Mouse (Mus musculus) Patski (cell line): ENCODE results near the gene Nhej1. TPM values are rescaled to one million over a fixed set of nuclear protein-coding genes. Genes with fewer than 3 reads are reported as not detected.

Experiments
- ATAC-seq: fragments of 100-300 bp; one replicate; pipeline ENCODE4 v1.8.0; 2021
- CTCF ChIA-PET: fragments of 350-600 bp; sonication (Branson Sonifier 250); formaldehyde crosslinking; loops from one replicate; lab custom pipeline; 2022; ENCODE audit warnings: inconsistent platforms; lab: Charles Lee
- POLR2A ChIA-PET: fragments of 350-600 bp; sonication (Branson Sonifier 250); formaldehyde crosslinking; loops from one replicate; lab custom pipeline; 2022; ENCODE audit warnings: antibody characterized with exemption, inconsistent platforms; lab: Charles Lee
- DNase-seq: peaks from one replicate; pipeline ENCODE4 v3.0.0-alpha.2; 2011; ENCODE audit warnings: low read depth, low spot score
- H3K27me3 ChIP-seq: fragments of 371-371 bp; one replicate; pipeline ENCODE4 v1.5.1; 2021
- CTCF ChIP-seq: fragments of 100-300 bp; IDR thresholded peaks from one replicate; pipeline ENCODE4 v1.5.1; 2021
- in situ Hi-C: fragments of 300-500 bp; cut with MboI; formaldehyde crosslinking; loops from 3 replicates; pipeline ENCODE4 v1.11.1; 2018; ENCODE audit warnings: low pct_unique_long_range_greater_than_20kb, mixed read lengths
- polyA plus RNA-seq: library from polyadenylated mRNA; unstranded; gene quantifications from one replicate; pipeline ENCODE4 v1.2.3, GENCODE M21; 2021

Gene Nhej1
- polyA plus RNA-seq, 1 experiment from 2014 or later: 7.0 TPM

DNA sequence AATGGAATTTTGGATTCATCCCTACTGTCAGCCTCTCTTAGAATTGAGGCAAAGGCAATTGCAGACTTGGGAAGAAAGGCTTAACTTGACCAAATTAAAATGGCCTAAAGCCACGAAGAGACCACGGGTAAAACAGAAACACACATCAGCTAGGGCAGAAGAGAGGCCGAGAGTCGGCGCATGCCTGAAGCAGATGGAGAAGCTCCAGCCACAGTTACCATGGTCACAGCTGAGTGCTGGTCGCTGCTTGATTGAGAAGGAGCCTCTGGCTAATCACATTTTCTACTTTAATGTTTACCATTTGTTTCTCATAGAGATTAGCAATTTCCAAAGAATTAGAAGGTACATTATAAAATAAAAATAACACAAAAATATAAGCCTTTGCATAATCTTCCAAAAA, 123.8 kb downstream of the Nhej1 start:
- no peak for DNase-seq
- CTCF ChIA-PET: interaction anchor here (0.9 kb wide), 1 partner anchor 8 kb away, joined by 3 read pairs; no protein-coding TSS in a partner anchor
- in situ Hi-C loops: no loop called here
- H3K27me3 ChIP-seq: no peaks in the 10 kb centered on the region
- POLR2A ChIA-PET: no interaction called here
- TF ChIP-seq CTCF: no peak
- ATAC-seq: no peak

DNA sequence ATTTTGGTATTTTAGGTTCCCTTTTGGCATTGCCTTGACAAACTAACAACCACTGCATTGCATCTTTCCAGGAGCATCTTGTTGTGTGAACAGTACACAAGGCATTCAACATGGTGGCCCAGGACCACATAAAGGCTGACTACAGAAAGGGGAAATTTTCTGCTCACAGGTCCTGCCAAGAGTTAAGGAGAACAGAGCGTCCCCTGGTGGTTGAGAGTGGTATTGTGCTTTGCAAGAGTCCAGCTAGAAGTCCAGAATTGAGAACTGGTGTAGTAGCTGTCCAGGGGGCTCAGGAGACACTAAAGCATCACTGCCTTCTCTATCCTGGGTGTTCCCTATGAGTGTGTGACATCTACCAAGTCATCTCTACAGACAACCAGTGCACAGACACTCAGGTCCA, 124.5 kb downstream of the Nhej1 start:
- ChIA-PET CTCF (interaction anchor here (0.9 kb wide), 1 partner anchor 9 kb away, joined by 3 read pairs; no protein-coding TSS in a partner anchor), POLR2A (no interaction called here)
- no peaks in the 10 kb centered on the region for H3K27me3 ChIP-seq
- TF ChIP-seq CTCF: peak; percentile 83
- no peak for ATAC-seq
- no peak for DNase-seq
- in situ Hi-C loops: no loop called here

DNA sequence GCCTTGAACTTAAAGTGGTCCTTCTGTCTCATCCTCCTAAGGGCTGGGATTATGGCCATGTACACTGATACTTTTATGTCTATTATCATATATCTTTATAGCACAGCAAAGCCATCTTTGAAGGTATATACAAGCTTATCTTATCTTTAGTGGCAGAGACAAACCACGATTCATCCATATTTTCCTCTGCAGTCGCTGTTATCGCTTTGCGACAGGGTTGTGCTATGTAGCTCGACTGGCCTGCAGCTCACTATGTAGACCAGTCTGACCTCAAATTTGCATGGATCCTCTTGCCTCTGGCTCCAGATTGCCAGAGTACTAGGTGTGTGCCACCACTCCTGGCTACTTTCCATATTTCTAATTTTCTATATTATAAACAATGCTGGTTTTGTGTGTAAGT, 125.8 kb downstream of the Nhej1 start:
- DNase-seq (no peak), ATAC-seq (no peak)
- ChIA-PET CTCF (no interaction called here), POLR2A (no interaction called here)
- H3K27me3 ChIP-seq: no peaks in the 10 kb centered on the region
- in situ Hi-C loops: no loop called here
- no peak for TF ChIP-seq CTCF

DNA sequence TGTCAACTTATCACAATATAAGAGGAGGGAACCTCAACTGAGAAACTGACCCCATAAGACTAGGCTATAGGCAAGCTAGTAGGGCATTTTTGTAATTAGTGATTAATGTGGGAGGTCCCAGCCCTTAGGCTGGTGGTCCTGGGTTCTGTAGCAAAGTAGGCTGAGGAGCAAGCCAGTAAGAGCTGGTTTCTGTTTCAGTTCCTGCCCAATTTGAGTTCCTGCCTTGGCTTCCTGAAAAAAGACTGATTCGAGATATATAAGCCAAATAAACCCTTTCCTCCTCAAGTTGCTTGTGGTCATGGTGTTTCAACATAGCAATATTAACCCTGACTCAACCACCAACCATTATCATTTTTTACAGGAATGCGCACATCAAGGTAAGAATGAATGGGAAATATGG, 127.8 kb downstream of the Nhej1 start:
- POLR2A ChIA-PET: no interaction called here
- no peak for TF ChIP-seq CTCF
- H3K27me3 ChIP-seq: no peaks in the 10 kb centered on the region
- DNase-seq (no peak), ATAC-seq (no peak)
- in situ Hi-C loops: no loop called here
- CTCF ChIA-PET: interaction anchor here (0.9 to 1.4 kb wide), 4 partner anchors 11 to 30 kb away, joined by 3 to 4 read pairs (median 4); no protein-coding TSS in a partner anchor

GRCm38 (mm10) chr1:74977001-74977400, 148.0 kb downstream of the Nhej1 start:
- DNase-seq (no peak), ATAC-seq (no peak)
- no peaks in the 10 kb centered on the region for H3K27me3 ChIP-seq
- in situ Hi-C loops: no loop called here
- TF ChIP-seq CTCF: no peak
- POLR2A ChIA-PET: interaction anchor here (0.7 kb wide), 1 partner anchor 73 kb away, joined by 3 read pairs; no protein-coding TSS in a partner anchor
- CTCF ChIA-PET: no interaction called here

DNA sequence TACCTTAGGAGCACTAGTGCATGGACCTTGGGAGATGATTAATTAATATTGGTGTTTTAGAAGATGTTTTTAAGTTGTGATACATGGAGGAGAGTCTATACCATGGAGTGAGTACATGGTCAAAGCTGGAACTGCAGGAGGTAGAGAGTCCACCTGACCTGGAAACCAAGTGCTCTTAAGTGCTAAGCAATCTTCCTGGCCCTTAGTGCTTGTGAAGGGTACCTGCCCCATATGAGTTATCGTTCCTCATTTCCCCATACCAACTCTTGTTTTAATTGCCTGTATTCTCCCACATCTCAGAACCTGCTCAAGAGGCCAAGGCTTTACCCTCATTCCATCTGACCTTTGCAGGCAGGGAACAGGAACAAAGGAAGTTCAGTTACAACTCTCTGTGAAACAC, 149.1 kb downstream of the Nhej1 start:
- CTCF ChIA-PET: interaction anchor here (1.2 to 1.6 kb wide), 2 partner anchors 11 to 40 kb away, joined by 4 read pairs; no protein-coding TSS in a partner anchor
- no peak for TF ChIP-seq CTCF
- no peak for DNase-seq
- in situ Hi-C loops: no loop called here
- POLR2A ChIA-PET: no interaction called here
- no peak for ATAC-seq
- H3K27me3 ChIP-seq: no peaks in the 10 kb centered on the region

GRCm38 (mm10) chr1:74973590-74973989, 151.4 kb downstream of the Nhej1 start:
- no peak for TF ChIP-seq CTCF
- no peak for DNase-seq
- no peaks in the 10 kb centered on the region for H3K27me3 ChIP-seq
- POLR2A ChIA-PET: interaction anchor here (0.6 kb wide), 2 partner anchors 36 to 39 kb away, joined by 3 to 5 read pairs; no protein-coding TSS in a partner anchor
- no peak for ATAC-seq
- in situ Hi-C loops: no loop called here
- CTCF ChIA-PET: interaction anchor here (0.9 to 1.5 kb wide), 3 partner anchors 9 to 76 kb away, joined by 3 to 5 read pairs (median 3); no protein-coding TSS in a partner anchor

DNA sequence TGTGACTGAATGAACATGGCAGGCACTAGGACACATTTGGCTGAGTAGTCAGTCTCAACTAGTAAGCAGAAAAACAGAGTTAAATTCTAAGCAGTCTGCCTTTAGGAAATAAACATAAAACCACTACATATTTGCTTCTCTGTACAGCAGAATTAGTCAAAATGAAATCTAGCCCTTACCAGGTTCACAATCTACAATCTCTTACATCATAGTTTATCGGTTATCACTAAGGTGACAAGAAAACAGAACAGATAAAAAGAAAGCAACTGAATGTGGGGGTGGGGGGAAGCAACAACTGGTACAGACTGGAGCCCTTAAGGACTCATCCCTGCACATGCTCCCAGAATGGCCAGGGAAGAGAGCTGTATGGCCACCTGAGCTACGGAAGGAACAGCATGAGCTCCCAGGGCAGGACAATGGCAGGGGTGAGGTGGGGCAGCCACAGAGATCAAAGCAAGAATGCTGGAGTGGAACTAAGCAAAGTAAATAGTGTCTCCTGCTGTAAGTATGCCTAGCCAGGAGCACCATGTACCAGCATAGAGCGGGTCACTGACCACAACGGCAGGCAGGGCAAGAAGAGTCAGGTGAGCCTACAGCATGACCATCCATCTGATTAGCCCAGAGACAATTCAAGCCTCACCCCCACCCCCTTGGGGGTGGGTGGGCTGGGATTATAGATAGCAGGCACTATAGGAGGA, 153.5 kb downstream of the Nhej1 start:
- ATAC-seq: no peak
- TF ChIP-seq CTCF: no peak
- in situ Hi-C loops: no loop called here
- H3K27me3 ChIP-seq: no peaks in the 10 kb centered on the region
- CTCF ChIA-PET: no interaction called here
- POLR2A ChIA-PET: no interaction called here
- no peak for DNase-seq

DNA sequence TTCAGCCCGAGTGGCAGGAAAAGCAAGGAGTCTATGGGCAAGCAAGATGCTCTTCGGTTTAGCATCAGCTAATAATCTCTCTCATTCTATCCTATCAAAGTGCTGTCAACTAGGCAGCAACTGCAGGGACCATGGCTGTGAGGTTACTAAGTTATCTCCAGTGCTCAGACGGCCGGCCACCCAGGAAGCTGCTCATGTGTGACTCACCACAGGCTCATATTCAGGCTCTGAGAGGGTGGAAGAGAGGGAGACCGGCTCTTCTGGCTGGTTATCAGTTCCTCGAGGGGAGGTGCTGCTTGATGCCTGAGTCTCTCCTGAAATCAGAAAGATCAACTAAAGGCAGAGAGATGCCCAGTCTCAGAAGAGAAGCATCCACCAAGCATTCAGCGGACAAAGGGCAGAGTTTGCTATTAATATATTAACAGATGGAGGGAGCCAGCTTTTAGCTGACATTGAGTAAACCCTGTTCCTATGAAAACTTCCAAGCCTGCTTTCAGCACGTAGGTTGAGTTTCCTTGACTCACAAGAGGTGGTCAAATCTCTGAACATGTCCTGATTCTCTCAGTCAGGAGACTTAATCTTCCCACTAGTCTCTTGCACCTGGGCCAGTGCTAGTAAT, 156.9 kb downstream of the Nhej1 start:
- no peak for TF ChIP-seq CTCF
- POLR2A ChIA-PET: interaction anchor here (0.8 kb wide), 1 partner anchor 44 kb away, joined by 4 read pairs; no protein-coding TSS in a partner anchor
- in situ Hi-C loops: no loop called here
- CTCF ChIA-PET: interaction anchor here (1.1 to 2.0 kb wide), 3 partner anchors 48 to 86 kb away, joined by 3 to 6 read pairs (median 3); no protein-coding TSS in a partner anchor
- H3K27me3 ChIP-seq: no peaks in the 10 kb centered on the region
- no peak for ATAC-seq
- no peak for DNase-seq

DNA sequence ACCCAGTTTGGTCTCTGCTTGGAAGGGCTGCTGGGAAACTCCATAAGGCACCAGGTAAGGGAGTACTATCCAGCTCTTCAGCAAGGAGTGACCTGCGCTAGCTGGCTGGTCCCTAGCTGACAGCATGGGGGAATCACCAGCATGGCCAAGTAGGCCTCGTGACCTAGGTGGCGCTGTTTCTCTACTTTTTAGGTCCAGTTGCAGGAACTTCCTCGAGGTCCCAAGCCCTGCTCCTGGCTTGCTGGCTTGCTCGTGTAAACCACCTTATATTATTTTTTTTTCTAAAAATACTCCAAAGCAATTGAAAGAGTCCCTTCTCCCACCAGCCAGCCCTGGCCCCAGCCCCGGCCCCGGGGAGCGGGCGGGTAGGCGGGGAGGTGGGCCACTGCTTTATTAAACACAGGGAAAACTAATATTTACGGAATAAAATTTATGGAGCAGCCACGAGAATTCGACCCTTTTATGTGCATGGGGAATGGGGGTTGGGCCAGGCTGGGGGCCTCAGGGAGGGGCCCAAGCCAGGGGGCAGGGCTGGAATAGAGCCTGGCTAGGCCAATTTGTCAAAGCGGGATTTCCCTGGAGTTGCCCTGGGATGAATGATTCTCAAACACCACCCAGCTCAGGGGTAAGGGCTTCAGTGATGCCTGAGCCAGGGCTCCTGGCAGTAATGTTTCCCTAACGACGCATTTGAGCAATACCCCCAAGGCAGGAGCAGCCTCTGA, 160.3 kb downstream of the Nhej1 start:
- POLR2A ChIA-PET: no interaction called here
- ATAC-seq (peak; percentile 49), DNase-seq (peak; percentile 33)
- in situ Hi-C loops: no loop called here
- CTCF ChIA-PET: interaction anchor here (0.8 to 2.2 kb wide), 12 partner anchors 9 to 287 kb away, joined by 3 to 7 read pairs (median 4); no protein-coding TSS in a partner anchor
- H3K27me3 ChIP-seq: peaks cover 9% of the 10 kb centered on the region
- TF ChIP-seq CTCF: peak; percentile 91
